Comparison of ENCODE assay signal across 23 mouse cellular contexts in the genomic region with DNA sequence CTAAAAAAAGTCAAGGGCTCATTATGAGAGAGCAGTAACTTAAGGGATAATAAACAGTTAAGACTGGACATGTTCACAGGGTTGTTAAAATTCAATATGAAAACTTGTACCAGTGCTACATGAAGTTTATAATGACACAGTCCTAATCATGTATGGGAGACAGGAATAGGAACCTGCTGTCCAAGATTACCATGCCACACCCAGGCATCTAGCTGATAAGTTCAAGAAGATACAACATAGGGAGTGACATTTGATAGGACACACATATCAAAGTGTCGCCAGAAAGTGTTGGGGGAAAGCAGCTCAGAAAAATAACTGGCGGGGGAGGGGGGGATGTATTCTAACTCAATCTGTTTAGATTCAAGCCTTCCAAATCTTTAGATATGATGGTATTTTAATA.
"Had no signal": no experiment of that assay in that cellular context is flagged by ENCODE, and none has a peak within 500 bp of the region (broad histone marks: within the 10 kb centered on the region; RNA-seq: fewer than 3 reads in every experiment).

No protein-coding gene starts in this region.

- H3K9me3 ChIP-seq: heart, embryonic 10.5 days; heart, embryonic 12.5 days; hindbrain, embryonic 13.5 days; hindbrain, embryonic 15.5 days; kidney, embryonic 15.5 days; limb, embryonic 13.5 days; limb, embryonic 15.5 days had no signal

- ATAC-seq: hindbrain, postnatal 0 days; intestine, embryonic 16.5 days had no signal

- DNase-seq: gastrocnemius, adult 2 months; gastrocnemius, postnatal 10 days; gastrocnemius, postnatal 25 days; heart, adult 11 months; heart, postnatal 10 days; kidney, adult 11 months; kidney, adult 2 months; kidney, adult 9 months; kidney, postnatal 14 days; kidney, postnatal 36 days; layer of hippocampus, adult 9-11 months; layer of hippocampus, postnatal 36 days; left cerebral cortex, postnatal 4 days had no signal

- H3K4me3 ChIP-seq: gastrocnemius, adult 2 months; heart, embryonic 10.5 days; heart, embryonic 12.5 days; hindbrain, embryonic 13.5 days; hindbrain, embryonic 15.5 days; kidney, embryonic 15.5 days; limb, embryonic 13.5 days; limb, embryonic 15.5 days had no signal

- H3K4me2 ChIP-seq: heart, embryonic 12.5 days; hindbrain, embryonic 13.5 days; hindbrain, embryonic 15.5 days; kidney, embryonic 15.5 days; limb, embryonic 13.5 days; limb, embryonic 15.5 days had no signal

- H3K4me1 ChIP-seq: heart, embryonic 10.5 days; hindbrain, embryonic 13.5 days; hindbrain, embryonic 15.5 days; kidney, embryonic 15.5 days; limb, embryonic 13.5 days; limb, embryonic 15.5 days had no signal

- H3K9ac ChIP-seq: heart, embryonic 12.5 days; hindbrain, embryonic 13.5 days; hindbrain, embryonic 15.5 days; kidney, embryonic 15.5 days; limb, embryonic 13.5 days; limb, embryonic 15.5 days had no signal

- H3K27me3 ChIP-seq: heart, embryonic 12.5 days; hindbrain, embryonic 13.5 days; hindbrain, embryonic 15.5 days; kidney, embryonic 15.5 days; limb, embryonic 13.5 days; limb, embryonic 15.5 days had no signal

- H3K36me3 ChIP-seq: heart, embryonic 10.5 days; heart, embryonic 12.5 days; hindbrain, embryonic 13.5 days; kidney, embryonic 15.5 days; limb, embryonic 13.5 days; limb, embryonic 15.5 days had no signal

- H3K27ac ChIP-seq: gastrocnemius, adult 2 months; heart, embryonic 10.5 days; hindbrain, embryonic 13.5 days; hindbrain, embryonic 15.5 days; hindbrain, postnatal 0 days; kidney, embryonic 15.5 days; kidney, postnatal 0 days; limb, embryonic 13.5 days; limb, embryonic 15.5 days had no signal
